ENCODE assay signal across 20 mouse cellular contexts in the genomic region with DNA sequence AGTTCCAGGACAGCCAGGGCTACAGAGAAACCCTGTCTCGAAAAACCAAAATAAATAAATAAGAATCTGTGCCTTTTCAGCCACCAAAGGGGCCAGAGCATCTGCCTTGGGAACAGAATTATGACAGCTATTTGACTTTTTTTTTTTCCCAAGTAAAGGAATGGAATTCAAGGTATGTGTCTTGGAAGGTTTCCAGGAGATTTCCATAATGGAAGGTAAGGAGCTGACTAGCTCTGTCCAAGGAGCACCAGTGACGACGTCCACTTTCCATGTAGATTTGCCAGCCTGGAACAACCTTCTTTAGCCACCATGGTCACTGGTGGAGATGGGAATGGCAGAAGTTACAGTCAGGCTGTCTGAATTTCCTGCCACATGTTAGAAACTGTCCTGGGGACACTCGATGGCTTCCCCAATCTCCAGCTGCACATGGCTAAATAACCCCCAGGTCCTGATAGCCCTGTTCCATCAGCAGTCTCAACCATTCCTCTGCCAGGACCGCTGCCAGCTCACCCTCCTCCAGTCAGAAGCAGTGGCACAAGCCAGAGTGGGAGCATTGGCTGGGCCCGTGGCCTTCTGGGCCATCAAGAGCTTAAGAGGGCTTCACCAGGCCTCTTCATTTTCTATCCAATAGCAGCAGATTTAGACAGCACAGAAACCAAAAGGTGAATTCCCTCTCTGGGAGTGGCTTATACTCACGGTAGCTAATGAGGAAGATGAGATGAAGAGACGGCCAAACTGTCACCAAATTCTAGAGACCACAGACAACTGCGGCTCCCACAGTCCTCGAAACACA. TPM values are rescaled to one million over a fixed set of nuclear protein-coding genes. Genes with fewer than 3 reads are reported as not detected.
DNase-seq lines count a peak whose midpoint lies in the region; ATAC-seq and TF ChIP-seq lines count a peak whose summit lies in the region.
"Had no signal": no experiment of that assay in that cellular context is flagged by ENCODE, and none has a peak within 500 bp of the region (broad histone marks: within the 10 kb centered on the region; RNA-seq: fewer than 3 reads in every experiment).

No protein-coding gene starts in this region.

- no peak overlapping the region for H3K4me3 ChIP-seq in left cerebral cortex, adult 2 months
- no peak overlapping the region for H3K4me3 ChIP-seq in CH12.LX (replicated peaks in 1 of 3; ENCODE audit: low read depth in 2 of 3, low read length in 2 of 3, poor library complexity in 1 of 3)
- no peak overlapping the region for H3K4me3 ChIP-seq in lung, embryonic 15.5 days
- H3K4me3 ChIP-seq: heart, embryonic 15.5 days; hindbrain, embryonic 13.5 days; limb, embryonic 15.5 days; stomach, embryonic 15.5 days had no signal

- ATAC-seq in lung, embryonic 15.5 days (ENCODE audit: borderline replicate concordance, extremely low read depth, low FRiP score, low TSS enrichment), result no peak
- ATAC-seq: CD4-positive, CD25-positive, alpha-beta regulatory T cell, adult 4 months; forebrain, postnatal 0 days; Patski had no signal

- no peak for TF ChIP-seq CTCF in left cerebral cortex, adult 2 months (IDR thresholded peaks at IDR 0.05)
- TF ChIP-seq CTCF in CH12.LX (conservative IDR thresholded peaks at IDR 0.05 in 1 of 2, IDR thresholded peaks at IDR 0.05 in 1 of 2; ENCODE audit: low read depth in 2 of 2, low read length in 2 of 2), result no peak

- intact Hi-C loops in left cerebral cortex, adult 2 months (cut with DNase I), result no loop called here
- intact Hi-C loops in left cerebral cortex, postnatal 36 days (cut with DNase I), result no loop called here

- H3K27me3 ChIP-seq in CH12.LX (replicated peaks), result no peaks in the 10 kb centered on the region
- H3K27me3 ChIP-seq in lung, embryonic 15.5 days, result peaks cover 4% of the 10 kb centered on the region; the same call in 1 of the 2 replicates
- H3K27me3 ChIP-seq: limb, embryonic 15.5 days; Patski; stomach, embryonic 15.5 days had no signal

- H3K4me2 ChIP-seq in CH12.LX (ENCODE audit: insufficient read depth, low read depth, poor library complexity, severe bottlenecking), result peak overlapping the region; percentile 60; the same call in 1 of the 2 replicates
- H3K4me2 ChIP-seq in lung, embryonic 15.5 days, result no peak overlapping the region
- H3K4me2 ChIP-seq: heart, embryonic 15.5 days; hindbrain, embryonic 13.5 days; limb, embryonic 15.5 days; midbrain, embryonic 11.5 days; stomach, embryonic 15.5 days had no signal

- peaks cover 42 to 90% of the 10 kb centered on the region in 2 experiments for H3K4me1 ChIP-seq in CH12.LX (ENCODE audit: control insufficient read depth in 1 of 2, insufficient read depth in 2 of 2)
- peaks cover 60% of the 10 kb centered on the region for H3K4me1 ChIP-seq in lung, embryonic 15.5 days
- H3K4me1 ChIP-seq: hindbrain, embryonic 13.5 days had no signal

- 52% methylated on average over 10 of the region's 10 CpGs for WGBS in lung, embryonic 15.5 days

- H3K36me3 ChIP-seq in CH12.LX (replicated peaks in 1 of 2; ENCODE audit: control insufficient read depth in 1 of 2, insufficient read depth in 1 of 2, low read length in 1 of 2), result peaks cover 2 to 32% of the 10 kb centered on the region in 2 experiments
- no peaks in the 10 kb centered on the region for H3K36me3 ChIP-seq in lung, embryonic 15.5 days
- H3K36me3 ChIP-seq: heart, embryonic 15.5 days; hindbrain, embryonic 13.5 days; limb, embryonic 15.5 days; stomach, embryonic 15.5 days had no signal

- no peak for TF ChIP-seq RAD21 in CH12.LX (IDR thresholded peaks at IDR 0.05; ENCODE audit: low read depth, low read length)

- peak; percentile 62 for TF ChIP-seq POLR2A in CH12.LX (IDR thresholded peaks at IDR 0.05; ENCODE audit: low read depth, low read length)

- H3K9me3 ChIP-seq in CH12.LX (replicated peaks; ENCODE audit: low read length), result no peaks in the 10 kb centered on the region
- H3K9me3 ChIP-seq in lung, embryonic 15.5 days, result no peaks in the 10 kb centered on the region
- H3K9me3 ChIP-seq: heart, embryonic 15.5 days; hindbrain, embryonic 13.5 days; limb, embryonic 15.5 days; stomach, embryonic 15.5 days had no signal

- H3K9ac ChIP-seq in CH12.LX (ENCODE audit: insufficient read depth, low read depth), result peak overlapping the region; percentile 2
- H3K9ac ChIP-seq in lung, embryonic 15.5 days, result no peak overlapping the region
- H3K9ac ChIP-seq: forebrain, postnatal 0 days; heart, embryonic 15.5 days; hindbrain, embryonic 13.5 days; limb, embryonic 15.5 days; liver, embryonic 14.5 days; stomach, embryonic 15.5 days had no signal

- in situ Hi-C loops in CH12.LX (cut with MboI; ENCODE audit: low pct_ligation_motif_present, low pct_unique_long_range_greater_than_20kb, low sequenced_read_pairs), result no loop called here

- 0 out of 2 replicates have a peak, but pooled peaks have one; percentile 11 for TF ChIP-seq EP300 in CH12.LX (IDR thresholded peaks at IDR 0.05; ENCODE audit: low read length)

- dilution Hi-C loops in CH12.LX (cut with MboI; ENCODE audit: extremely low pct_ligation_motif_present, extremely low pct_unique_long_range_greater_than_20kb, low sequenced_read_pairs), result no loop called here

- no peak for DNase-seq in left cerebral cortex, adult 2 months (ENCODE audit: extremely low spot score in 1 of 2, low spot score in 2 of 2)
- no peak for DNase-seq in left cerebral cortex, postnatal 36 days (ENCODE audit: low spot score in 2 of 2)
- peak; percentile 77 for DNase-seq in CH12.LX (ENCODE audit: extremely low read depth)
- DNase-seq in lung, postnatal 4 days, result peak; percentile 23 to 66
- DNase-seq in frontal cortex, postnatal 36 days (ENCODE audit: low spot score in 2 of 2), result no peak
- no peak for DNase-seq in left cerebral cortex, adult 18-20 months (ENCODE audit: low spot score in 2 of 2)
- DNase-seq: adrenal gland, postnatal 36 days; forebrain, postnatal 0 days; heart, postnatal 36 days; right cerebral cortex, adult 18-20 months; thymus, postnatal 36 days had no signal

- H3K79me2 ChIP-seq in CH12.LX (replicated peaks; ENCODE audit: control insufficient read depth, extremely low read depth, insufficient read depth, poor library complexity, severe bottlenecking), result peaks cover 88% of the 10 kb centered on the region

- 0 out of 2 replicates have a peak overlapping the region, but pooled peaks have one; percentile 19 for H3K27ac ChIP-seq in left cerebral cortex, adult 2 months
- peak overlapping the region; percentile 57 for H3K27ac ChIP-seq in CH12.LX (ENCODE audit: insufficient read depth, low read depth)
- peak overlapping the region; percentile 81 for H3K27ac ChIP-seq in lung, embryonic 15.5 days
- H3K27ac ChIP-seq: heart, embryonic 15.5 days; hindbrain, embryonic 13.5 days; limb, embryonic 15.5 days; liver, embryonic 14.5 days; stomach, embryonic 15.5 days had no signal

TF ChIP-seq in CH12.LX, 34 proteins besides CTCF, POLR2A, EP300 and RAD21 (continues in another document):
- TF ChIP-seq HCFC1 (IDR thresholded peaks at IDR 0.05; ENCODE audit: low read depth, low read length) (no peak), MAFK (IDR thresholded peaks at IDR 0.05; ENCODE audit: insufficient replicate concordance, low read length) (no peak), ETS1 (conservative IDR thresholded peaks at IDR 0.05; ENCODE audit: low read depth, low read length) (0 out of 2 replicates have a peak, but pooled peaks have one; percentile 16), BHLHE40 (IDR thresholded peaks at IDR 0.05; ENCODE audit: low read depth, low read length) (peak; percentile 46; the same call in 1 of the 2 replicates), MYC (IDR thresholded peaks at IDR 0.05; ENCODE audit: low read depth, low read length) (no peak; the same call in 1 of the 2 replicates), TBP (conservative IDR thresholded peaks at IDR 0.05; ENCODE audit: low read depth, low read length) (0 out of 2 replicates have a peak, but pooled peaks have one; percentile 50), SMC3 (IDR thresholded peaks at IDR 0.05; ENCODE audit: low read depth, low read length) (no peak), ZMIZ1 (IDR thresholded peaks at IDR 0.05; ENCODE audit: low read depth, low read length) (peak; percentile 55; the same call in 1 of the 2 replicates), GABPA (IDR thresholded peaks at IDR 0.05; ENCODE audit: insufficient replicate concordance, low read depth, low read length) (no peak), POLR2AphosphoS2 (IDR thresholded peaks at IDR 0.05; ENCODE audit: low read depth, low read length) (no peak), RCOR1 (conservative IDR thresholded peaks at IDR 0.05; ENCODE audit: low read depth, low read length) (no peak), KAT2A (IDR thresholded peaks at IDR 0.05; ENCODE audit: insufficient replicate concordance, low read length) (no peak), USF2 (conservative IDR thresholded peaks at IDR 0.05; ENCODE audit: low read depth, low read length) (no peak), MXI1 (IDR thresholded peaks at IDR 0.05; ENCODE audit: low read depth, low read length) (peak; percentile 52; the same call in 1 of the 2 replicates), CHD2 (IDR thresholded peaks at IDR 0.05; ENCODE audit: low read length) (no peak), E2F4 (IDR thresholded peaks at IDR 0.05; ENCODE audit: insufficient replicate concordance, low read depth, low read length) (0 out of 2 replicates have a peak, but pooled peaks have one; percentile 37), NRF1 (IDR thresholded peaks at IDR 0.05; ENCODE audit: low read depth, low read length) (no peak), IRF4 (IDR thresholded peaks at IDR 0.05; ENCODE audit: low read depth, low read length) (peak; percentile 67; the same call in 1 of the 2 replicates), PAX5 (IDR thresholded peaks at IDR 0.05; ENCODE audit: low read length) (no peak), MAZ (IDR thresholded peaks at IDR 0.05; ENCODE audit: low read depth, low read length) (0 out of 2 replicates have a peak, but pooled peaks have one; percentile 60), MAX (IDR thresholded peaks at IDR 0.05; ENCODE audit: low read length) (no peak; the same call in 1 of the 2 replicates), USF1 (IDR thresholded peaks at IDR 0.05; ENCODE audit: low read depth, low read length) (no peak), CHD1 (IDR thresholded peaks at IDR 0.05; ENCODE audit: low read depth, low read length) (no peak), ZC3H11A (IDR thresholded peaks at IDR 0.05; ENCODE audit: low read depth, low read length) (no peak), JUN (IDR thresholded peaks at IDR 0.05; ENCODE audit: insufficient read depth, low read depth, low read length) (no peak), TCF12 (IDR thresholded peaks at IDR 0.05; ENCODE audit: low read depth, low read length) (peak; percentile 37; the same call in 1 of the 2 replicates)

RNA-seq across cellular contexts. Expression of a gene that starts 8.3 kb away (rescaled TPM):
- 10 to 100 TPM; 61.4 to 63.8 TPM for total RNA-seq in left cerebral cortex, adult 2 months (2021)
- total RNA-seq in left cerebral cortex, postnatal 36 days (2021), result 10 to 100 TPM; 58.5 to 68.8 TPM
- 73.7 and 85.1 TPM in 2 replicates for total RNA-seq in CH12.LX (2012; rRNA removed)
- 29.3 and 34.6 TPM in 2 replicates for total RNA-seq in CH12.LX (2014; rRNA removed)
- polyA plus RNA-seq in CH12.LX (2012; ENCODE audit: insufficient read length, low read depth), result 32.4 and 37.3 TPM in 2 replicates
- polyA plus RNA-seq in lung, embryonic 15.5 days (2015; fragmentation: Nextera tagmentation; extraction: Ambion mirVana), result 133 and 147 TPM in 2 replicates
- 10 to 100 TPM; 55.3 to 62.5 TPM for total RNA-seq in left cerebral cortex, adult 18-20 months (2021)

Comparison
In these comparisons a context has a peak if more than half of its experiments do, and no peak if none do; other contexts are left out.
1. DNase-seq: peak in CH12.LX (single experiment) and lung, postnatal 4 days (2 of 2); none in left cerebral cortex, adult 2 months (0 of 2), left cerebral cortex, postnatal 36 days (0 of 2), frontal cortex, postnatal 36 days (0 of 2) and left cerebral cortex, adult 18-20 months (0 of 2).
2. H3K27ac ChIP-seq: peak in every context shown above with its lines; median percentile 81 in lung, embryonic 15.5 days; 57 in CH12.LX; 19 in left cerebral cortex, adult 2 months.